Mouse (Mus musculus): ENCODE results near the gene Fam98c.

- TF ChIP-seq CTCF (conservative IDR thresholded peaks at IDR 0.05; ENCODE audit: low read length) (no peak), POU5F1 (IDR thresholded peaks at IDR 0.05; ENCODE audit: borderline replicate concordance, low read length) (no peak)
Measured at GRCm38 (mm10) chr7:29158264-29158663, 2.2 kb upstream of the Fam98c start.
